Mouse (Mus musculus): ENCODE data around the gene Dnm3.

DNA sequence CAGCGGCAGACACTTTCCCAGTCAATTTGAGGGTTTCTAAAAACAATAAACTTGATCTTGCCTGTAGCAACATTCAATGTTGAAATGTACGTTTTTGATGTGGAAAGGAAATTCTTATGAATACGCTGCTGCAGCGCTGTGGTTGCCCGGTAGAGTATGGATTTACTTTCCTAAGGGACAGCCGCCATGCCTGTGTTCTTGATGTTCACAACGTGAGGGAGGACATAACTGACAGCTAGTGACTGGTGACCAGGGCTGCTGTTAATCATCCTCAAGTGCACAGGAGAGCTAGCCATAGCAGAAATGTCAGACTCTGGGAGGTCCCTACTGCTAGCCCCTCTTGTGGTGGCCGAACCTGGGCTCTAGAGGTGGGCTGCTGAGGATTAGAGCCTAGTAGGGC, 468.7 kb downstream of the Dnm3 start:
- TF ChIP-seq POLR2A (IDR thresholded peaks at IDR 0.05; ENCODE audit: insufficient read length, low read depth) (no peak), MAX (IDR thresholded peaks at IDR 0.05; ENCODE audit: low read depth) (no peak), MYOG (IDR thresholded peaks at IDR 0.05; ENCODE audit: control insufficient read depth in 1 of 3, insufficient read depth in 1 of 3, insufficient read length in 2 of 3, low read depth in 2 of 3) (no peak), POLR2AphosphoS2 (IDR thresholded peaks at IDR 0.05; ENCODE audit: insufficient read length, low read depth) (no peak), TCF3 (IDR thresholded peaks at IDR 0.05; ENCODE audit: insufficient read length, low read depth) (no peak), E2F4 (IDR thresholded peaks at IDR 0.05; ENCODE audit: insufficient read depth) (no peak), REST (IDR thresholded peaks at IDR 0.05; ENCODE audit: insufficient read depth, insufficient read length) (no peak), TCF12 (IDR thresholded peaks at IDR 0.05; ENCODE audit: insufficient read depth, poor library complexity, severe bottlenecking) (no peak), USF1 (IDR thresholded peaks at IDR 0.05; ENCODE audit: low read depth) (no peak)
